Mouse (Mus musculus) brain, embryonic 14.5 days (tissue): ENCODE measurements around the gene Osbpl6.

ENCODE experiments used
- CTCF ChIP-seq: fragments of 200-500 bp; IDR thresholded peaks from 2 replicates; pipeline ENCODE4 v1.5.1; 2012; ENCODE audit warnings: inconsistent platforms, mild to moderate bottlenecking, moderate library complexity, borderline replicate concordance; ENCODE audit not compliant: insufficient read depth, insufficient read length; ENCODE audit errors: extremely low read depth
- POLR2A ChIP-seq: fragments of 200-500 bp; IDR thresholded peaks from 2 replicates; pipeline ENCODE4 v1.6.1; 2012; ENCODE audit warnings: mild to moderate bottlenecking, inconsistent platforms, borderline replicate concordance; ENCODE audit not compliant: poor library complexity, insufficient read depth, insufficient read length, severe bottlenecking; ENCODE audit errors: extremely low read depth

DNA sequence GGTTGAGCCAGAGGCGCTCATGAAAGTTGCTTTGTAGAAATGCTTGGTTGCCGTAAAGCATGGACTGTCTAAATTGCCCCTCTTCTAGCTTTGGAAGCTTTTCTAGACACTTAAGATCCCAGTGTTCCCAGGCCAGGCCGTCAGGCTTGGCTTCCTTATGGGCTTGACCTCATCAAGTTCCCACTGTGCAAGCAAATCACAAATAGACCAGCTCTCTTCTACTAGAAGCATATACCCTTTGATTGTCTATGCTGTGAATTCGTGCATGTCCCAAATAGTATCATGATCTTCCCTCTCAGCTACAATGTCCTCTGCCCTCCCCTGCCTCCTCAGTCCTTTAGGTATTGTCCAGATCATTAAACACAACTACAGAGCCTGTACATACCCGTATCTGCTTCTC is 23.5 kb downstream of the Osbpl6 start:
- TF ChIP-seq CTCF, result no peak
- no peak for TF ChIP-seq POLR2A
